Mouse (Mus musculus) embryonic facial prominence, embryonic 10.5 days (tissue): ENCODE results near the gene Tcp11l2. TPM values are rescaled to one million over a fixed set of nuclear protein-coding genes. Genes with fewer than 3 reads are reported as not detected.

ENCODE experiments used
- DNase-seq: peaks from one replicate; pipeline ENCODE4 v3.0.0-alpha.2; 2017; ENCODE audit warnings: low spot score
- H3K27ac ChIP-seq: fragments of 300-500 bp; sonication (generic); replicated peaks from 2 replicates; pipeline ENCODE4 v1.5.1; 2016; ENCODE audit warnings: mild to moderate bottlenecking
- H3K27me3 ChIP-seq: fragments of 300-500 bp; sonication (generic); replicated peaks from 2 replicates; pipeline ENCODE4 v1.6.1; 2016; ENCODE audit warnings: low read depth, mild to moderate bottlenecking; ENCODE audit not compliant: poor library complexity, severe bottlenecking
- H3K36me3 ChIP-seq: fragments of 300-500 bp; sonication (generic); replicated peaks from 2 replicates; pipeline ENCODE4 v1.6.1; 2016; ENCODE audit warnings: mild to moderate bottlenecking, moderate library complexity
- H3K4me1 ChIP-seq: fragments of 300-500 bp; sonication (generic); 2 replicates; pipeline ENCODE4 v1.6.1; 2016
- H3K4me3 ChIP-seq: fragments of 300-500 bp; sonication (generic); 2 replicates; pipeline ENCODE4 v1.5.1; 2016; ENCODE audit warnings: mild to moderate bottlenecking, moderate library complexity
- H3K9me3 ChIP-seq: fragments of 300-500 bp; sonication (generic); 2 replicates; pipeline ENCODE4 v1.6.1; 2016; ENCODE audit warnings: mild to moderate bottlenecking
- WGBS: fragments of 180-500 bp; shearing (Covaris S2); methylation state at CpG from one replicate; pipeline ENCODE4 v1.1.7; 2016; 5-methylcytosine and 5-hydroxymethylcytosine counted together
- polyA plus RNA-seq: library from polyadenylated mRNA; unstranded; fragments of >200 nt; fragmentation: Nextera tagmentation; extraction: Ambion mirVana; gene quantifications from 2 replicates; pipeline ENCODE4 v1.2.1, GENCODE M21; 2016

Tcp11l2 gene
- 3.2 and 3.6 TPM in 2 replicates for polyA plus RNA-seq

DNA sequence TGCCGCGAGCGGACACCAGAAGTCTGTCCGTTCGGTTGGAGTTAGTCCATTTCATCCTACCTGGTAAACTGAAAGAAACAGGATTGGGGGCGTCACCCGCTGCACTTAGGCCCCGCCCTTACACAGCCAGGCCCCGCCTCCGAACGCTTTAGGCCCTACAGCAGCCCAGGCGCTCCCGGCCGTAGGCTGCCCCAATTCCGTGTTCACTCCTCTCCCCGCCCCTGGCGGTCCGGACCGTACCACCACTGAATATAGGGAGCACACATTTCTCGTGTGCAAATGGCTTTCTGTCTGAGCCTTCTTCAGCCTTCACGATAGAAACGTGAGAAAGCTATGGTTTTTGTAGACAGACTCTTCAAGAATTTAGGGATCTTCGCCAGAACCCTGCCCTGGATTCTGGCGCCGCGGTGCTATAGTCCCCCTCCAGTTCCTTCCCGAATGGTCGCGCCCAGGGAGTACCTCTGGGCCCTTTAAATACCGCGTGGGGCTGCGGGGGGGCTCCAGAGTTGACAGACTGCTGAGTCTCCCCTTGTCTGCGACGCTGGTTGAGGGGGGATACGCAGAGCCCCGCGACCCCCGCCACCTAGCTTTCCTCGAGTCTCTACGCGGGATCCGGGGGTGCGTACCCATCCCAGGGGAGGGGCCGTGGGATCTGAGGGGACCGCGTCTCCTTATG is at the start of gene Tcp11l2:
TSS of gene Tcp11l2 (plus strand) at position 232 of the 676 bp plus-strand sequence.
- no peaks in the 10 kb centered on the region for H3K36me3 ChIP-seq
- H3K4me1 ChIP-seq: peaks cover 17% of the 10 kb centered on the region
- under 1% methylated on average over 46 of the region's 46 CpGs for WGBS
- peak; percentile 93 for DNase-seq
- H3K27me3 ChIP-seq: peaks cover 26% of the 10 kb centered on the region
- peak within 1 kb of the TSS; percentile 95 for H3K27ac ChIP-seq
- H3K9me3 ChIP-seq: no peaks in the 10 kb centered on the region
- peak within 1 kb of the TSS; percentile 90 for H3K4me3 ChIP-seq

DNA sequence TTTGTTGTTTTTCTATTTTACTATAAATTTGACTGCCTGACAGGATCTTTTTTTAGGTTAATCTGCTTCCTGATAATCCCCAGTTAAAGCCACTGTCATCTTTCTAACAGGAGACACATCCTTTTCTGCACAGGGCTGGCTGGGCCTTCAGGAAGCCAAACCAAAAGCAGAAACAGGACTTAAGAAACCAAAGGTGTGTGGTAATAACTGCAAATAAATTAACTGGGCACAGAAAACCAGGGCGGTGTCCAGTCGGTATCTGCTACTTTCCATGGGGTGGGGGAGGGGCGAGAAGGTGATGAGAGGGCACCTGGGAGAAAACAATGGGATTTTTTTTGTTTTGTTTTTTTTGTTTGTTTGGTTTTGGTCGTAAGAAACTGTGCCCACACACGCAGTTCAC is 49.4 kb upstream of the Tcp11l2 start:
- Histone ChIP-seq H3K27ac (no peak overlapping the region), H3K27me3 (no peaks in the 10 kb centered on the region), H3K36me3 (peaks cover 96% of the 10 kb centered on the region), H3K4me3 (no peak overlapping the region), H3K4me1 (peaks cover 34% of the 10 kb centered on the region), H3K9me3 (no peaks in the 10 kb centered on the region)
- DNase-seq: no peak
- whole genome bisulfite sequencing: 79% methylated on average over 5 of the region's 5 CpGs

DNA sequence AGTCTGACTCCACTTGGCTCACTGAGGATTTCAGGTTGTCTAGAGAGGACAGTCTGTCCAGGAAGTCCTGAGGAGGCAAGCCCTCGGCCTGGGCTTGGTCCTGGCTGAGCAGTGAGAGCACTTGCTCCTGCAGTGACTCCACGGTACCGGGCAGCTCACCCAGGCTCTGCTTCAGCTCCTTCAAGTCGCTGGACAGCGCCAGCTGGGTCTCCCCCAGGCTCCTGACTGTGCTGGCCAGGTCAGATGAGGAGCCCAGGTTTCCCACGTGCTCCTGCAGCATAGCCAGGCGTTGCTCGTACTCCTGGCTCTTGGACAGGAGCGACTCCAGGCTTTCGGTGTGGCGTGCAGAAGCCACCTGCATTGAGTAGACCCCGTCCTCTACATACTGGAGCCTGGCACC is 48.8 kb upstream of the Tcp11l2 start:
- H3K36me3 ChIP-seq: peaks cover 93% of the 10 kb centered on the region

DNA sequence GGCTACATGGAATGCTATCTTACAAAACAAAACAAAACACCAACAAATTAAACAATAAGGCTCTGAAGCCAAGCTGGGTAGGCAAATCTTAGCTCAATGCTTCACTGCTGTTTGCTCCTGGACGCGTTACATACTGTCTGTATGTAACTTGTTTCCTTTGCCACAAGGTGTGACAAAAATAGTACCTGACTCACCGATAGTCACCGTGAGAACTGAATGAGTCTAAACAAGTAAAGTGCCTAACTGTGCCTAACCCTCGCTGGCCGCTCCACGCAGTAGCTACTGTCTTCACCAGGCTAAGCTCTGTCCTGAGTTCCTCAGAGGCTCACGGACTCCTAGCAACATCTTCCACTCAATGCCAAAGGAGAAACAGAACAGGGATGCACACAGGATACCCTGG is 46.0 kb upstream of the Tcp11l2 start:
- DNase-seq: no peak
- 0 out of 2 replicates have a peak overlapping the region, but pooled peaks have one; percentile 10 for H3K27ac ChIP-seq
- H3K4me3 ChIP-seq: peak overlapping the region; percentile 95; the same call in 1 of the 2 replicates
- H3K36me3 ChIP-seq: peaks cover 67% of the 10 kb centered on the region
- H3K9me3 ChIP-seq: no peaks in the 10 kb centered on the region
- H3K27me3 ChIP-seq: no peaks in the 10 kb centered on the region
- peaks cover 53% of the 10 kb centered on the region for H3K4me1 ChIP-seq
- WGBS: 94% methylated on average over 8 of the region's 8 CpGs

More for the DNA sequence above, 48.8 kb upstream of the Tcp11l2 start:
- H3K27ac ChIP-seq: no peak overlapping the region
- H3K4me3 ChIP-seq: no peak overlapping the region
- H3K4me1 ChIP-seq: peaks cover 40% of the 10 kb centered on the region
- no peak for DNase-seq
- no peaks in the 10 kb centered on the region for H3K9me3 ChIP-seq
- H3K27me3 ChIP-seq: no peaks in the 10 kb centered on the region
- WGBS: 81% methylated on average over 12 of the region's 12 CpGs

DNA sequence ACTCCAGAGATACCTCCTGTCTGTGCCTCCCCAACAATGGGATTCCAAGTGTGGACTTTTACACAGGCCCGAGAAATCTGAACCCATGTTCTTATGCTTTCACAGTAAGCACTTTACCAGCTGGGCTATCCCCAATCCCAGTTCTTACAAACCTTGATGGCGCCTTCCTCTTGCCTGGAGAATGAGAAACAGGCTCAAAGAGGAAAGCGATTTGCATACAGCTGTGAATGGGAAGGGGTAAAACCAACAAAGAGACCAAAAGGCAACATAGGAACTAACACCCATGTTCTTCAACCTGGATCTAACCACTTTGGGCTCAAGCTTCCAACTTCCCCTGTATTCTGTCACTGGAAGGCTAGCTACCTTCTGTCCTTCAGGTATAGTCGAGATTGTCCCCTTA is 44.9 kb upstream of the Tcp11l2 start:
- Histone ChIP-seq H3K4me1 (peaks cover 51% of the 10 kb centered on the region), H3K36me3 (peaks cover 55% of the 10 kb centered on the region)
- 87% methylated on average over 4 of the region's 4 CpGs for WGBS

DNA sequence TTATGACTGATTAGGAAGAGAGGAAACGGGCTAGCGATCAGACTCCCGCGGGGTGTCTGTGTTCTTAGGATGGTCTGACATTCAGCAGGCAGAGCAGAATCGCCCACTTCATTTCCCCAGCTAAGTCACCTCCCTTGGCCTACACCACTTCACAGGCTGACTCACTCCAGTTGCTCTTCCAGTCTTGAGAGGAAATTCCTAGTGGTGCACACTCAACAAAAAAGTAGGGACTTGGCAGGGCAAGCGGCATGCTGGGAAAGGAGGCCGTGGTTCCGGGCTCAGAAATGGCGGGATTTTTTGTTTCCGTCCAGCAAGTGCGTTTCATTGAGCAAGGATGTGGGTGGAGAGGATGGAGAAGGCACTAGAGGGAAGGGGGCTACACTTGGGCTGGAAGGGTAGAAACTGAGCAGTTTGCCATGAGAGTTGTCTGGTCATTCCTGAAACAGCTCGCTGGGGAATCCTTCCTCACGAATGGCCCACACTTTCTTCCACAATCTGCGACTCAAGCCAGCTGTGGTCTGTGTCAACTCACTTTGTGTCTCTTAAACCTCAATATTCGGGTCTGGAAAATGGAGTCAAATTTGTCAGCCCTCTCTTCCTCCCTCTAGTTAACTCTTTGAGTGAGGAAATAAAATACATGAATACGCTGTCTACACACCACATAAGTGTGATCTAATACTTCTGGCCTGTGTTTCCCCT is 44.1 kb upstream of the Tcp11l2 start:
- Histone ChIP-seq H3K27ac (peak overlapping the region; percentile 99), H3K4me3 (peak overlapping the region; percentile 95), H3K4me1 (peaks cover 50% of the 10 kb centered on the region), H3K27me3 (no peaks in the 10 kb centered on the region), H3K36me3 (peaks cover 48% of the 10 kb centered on the region), H3K9me3 (no peaks in the 10 kb centered on the region)
- 81% methylated on average over 16 of the region's 16 CpGs for WGBS
- no peak for DNase-seq

More for the DNA sequence above, 44.9 kb upstream of the Tcp11l2 start:
- peak overlapping the region; percentile 60; the same call in 1 of the 2 replicates for H3K27ac ChIP-seq
- H3K4me3 ChIP-seq: peak overlapping the region; percentile 95
- no peaks in the 10 kb centered on the region for H3K9me3 ChIP-seq
- no peak for DNase-seq
- no peaks in the 10 kb centered on the region for H3K27me3 ChIP-seq

DNA sequence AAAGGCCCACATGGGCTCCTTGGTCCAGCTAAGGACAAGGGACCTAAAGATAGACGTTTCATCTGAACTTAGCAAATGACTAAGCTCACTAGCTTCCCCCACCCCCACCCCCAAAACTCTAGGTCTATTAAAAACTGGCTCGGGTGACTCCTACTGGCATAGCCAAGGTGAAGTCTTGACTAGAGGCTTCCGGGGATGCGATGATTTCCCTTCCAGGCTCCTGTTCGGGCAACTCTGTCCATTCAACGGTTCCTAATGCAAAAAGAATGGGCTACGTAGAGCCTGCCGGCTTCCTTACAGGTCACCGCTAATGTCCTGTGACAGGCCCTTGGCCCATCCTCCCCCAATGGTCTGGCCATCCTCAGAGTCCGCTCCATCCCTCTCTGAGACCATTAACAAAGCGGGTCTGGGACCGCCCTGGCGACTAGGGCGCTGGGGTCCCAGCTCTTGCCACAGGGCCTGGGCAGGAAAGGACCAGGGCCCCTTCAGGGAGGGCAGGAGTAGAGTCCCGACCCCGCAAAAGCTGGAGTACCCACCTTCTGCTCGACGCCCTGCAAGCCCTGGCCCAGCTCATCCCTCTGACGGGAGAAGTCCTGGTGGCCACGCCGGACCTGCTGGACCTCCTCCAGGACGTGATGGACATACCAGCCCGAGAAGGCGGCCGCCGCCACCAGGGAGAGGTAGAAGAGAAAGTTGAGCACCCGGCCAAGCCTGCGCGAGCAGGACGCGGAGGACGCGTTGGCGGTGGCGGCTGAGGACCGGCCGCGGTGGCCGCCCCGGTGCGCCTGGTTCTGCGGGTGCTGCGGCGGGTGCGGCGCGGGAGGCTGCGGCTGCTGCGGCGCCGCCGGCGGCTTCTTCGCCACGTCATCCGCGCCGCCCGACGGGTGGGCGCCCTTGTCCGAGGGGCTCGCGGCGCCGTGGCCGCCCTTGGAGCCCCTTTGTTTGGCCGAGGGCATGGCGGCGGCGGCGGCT is 43.2 kb upstream of the Tcp11l2 start:
- H3K4me1 ChIP-seq: peaks cover 50% of the 10 kb centered on the region
- H3K36me3 ChIP-seq: peaks cover 39% of the 10 kb centered on the region
- H3K27ac ChIP-seq: peak overlapping the region; percentile 99
- H3K4me3 ChIP-seq: peak overlapping the region; percentile 95
- no peaks in the 10 kb centered on the region for H3K27me3 ChIP-seq
- WGBS: under 1% methylated on average over 72 of the region's 72 CpGs
- H3K9me3 ChIP-seq: no peaks in the 10 kb centered on the region
- peak; percentile 73 for DNase-seq

DNA sequence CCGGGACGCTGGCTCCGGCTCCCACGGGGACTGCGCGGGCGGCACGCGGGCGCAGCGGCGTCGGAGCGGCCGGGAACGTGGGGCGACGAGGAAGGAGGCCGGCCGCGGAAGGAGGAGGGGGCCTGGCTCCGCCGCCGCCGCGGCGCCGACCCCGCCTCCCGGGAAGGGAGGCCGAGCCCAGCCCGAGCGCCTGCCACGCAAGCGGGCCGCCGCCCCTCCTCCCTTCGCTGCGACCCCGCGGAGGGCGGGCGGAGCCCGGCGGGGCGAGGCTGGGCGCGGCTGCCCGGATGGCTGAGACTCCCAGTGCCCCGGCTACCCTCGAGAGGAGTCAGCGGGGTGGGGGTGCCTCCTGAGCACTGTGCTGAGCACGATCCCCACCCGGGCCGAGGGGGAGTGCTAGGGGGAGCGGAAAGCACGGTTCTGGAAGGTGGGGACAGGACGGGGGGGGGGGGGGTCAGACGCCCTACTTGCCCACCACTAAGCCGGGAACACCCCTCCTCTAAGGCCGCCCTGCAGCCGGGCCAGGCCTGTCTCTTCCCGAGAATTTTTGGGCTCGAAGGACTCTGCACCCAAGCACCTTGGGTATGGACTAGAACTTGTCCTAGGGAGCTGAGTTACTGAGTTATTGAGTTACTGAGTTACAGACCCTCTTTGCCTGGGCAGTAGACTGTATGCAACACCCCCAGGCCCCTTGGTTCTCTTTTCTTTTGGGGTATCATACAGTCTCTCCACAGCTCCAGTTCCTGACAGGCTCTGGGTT is 42.3 kb upstream of the Tcp11l2 start, which contains the start of gene Ckap4:
TSS of gene Ckap4 (minus strand) at position 151 of the 760 bp plus-strand sequence.
- under 1% methylated on average over 63 of the region's 64 CpGs for WGBS
- Histone ChIP-seq H3K4me3 (peak within 1 kb of the TSS; percentile 95), H3K27me3 (no peaks in the 10 kb centered on the region), H3K9me3 (no peaks in the 10 kb centered on the region), H3K4me1 (peaks cover 43% of the 10 kb centered on the region), H3K27ac (peak within 1 kb of the TSS; percentile 99), H3K36me3 (peaks cover 30% of the 10 kb centered on the region)
- peak; percentile 88 for DNase-seq

DNA sequence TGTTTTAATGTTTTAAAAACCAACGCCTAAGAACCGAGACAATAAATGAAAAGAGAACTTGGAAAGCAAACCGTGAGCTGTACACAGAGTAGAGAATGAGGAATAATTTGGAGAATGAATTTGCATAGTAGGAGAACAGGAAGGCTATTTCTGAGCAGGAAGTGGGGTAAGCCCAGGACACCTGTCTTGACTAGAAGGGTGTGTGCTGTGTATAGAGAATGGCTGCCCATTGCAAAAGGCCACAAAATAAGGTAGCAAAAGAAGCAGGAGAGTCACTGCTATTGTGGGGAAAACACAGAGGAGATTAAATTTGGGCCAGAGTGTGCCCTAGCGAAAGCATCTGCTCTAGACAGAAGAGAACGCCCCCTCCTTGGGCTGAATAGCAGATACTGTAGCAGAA is 41.0 kb upstream of the Tcp11l2 start:
- Histone ChIP-seq H3K9me3 (no peaks in the 10 kb centered on the region), H3K27ac (no peak overlapping the region), H3K4me1 (peaks cover 34% of the 10 kb centered on the region), H3K4me3 (no peak overlapping the region), H3K36me3 (peaks cover 18% of the 10 kb centered on the region), H3K27me3 (no peaks in the 10 kb centered on the region)
- DNase-seq: no peak
- WGBS: 85% methylated on average over 5 of the region's 5 CpGs

DNA sequence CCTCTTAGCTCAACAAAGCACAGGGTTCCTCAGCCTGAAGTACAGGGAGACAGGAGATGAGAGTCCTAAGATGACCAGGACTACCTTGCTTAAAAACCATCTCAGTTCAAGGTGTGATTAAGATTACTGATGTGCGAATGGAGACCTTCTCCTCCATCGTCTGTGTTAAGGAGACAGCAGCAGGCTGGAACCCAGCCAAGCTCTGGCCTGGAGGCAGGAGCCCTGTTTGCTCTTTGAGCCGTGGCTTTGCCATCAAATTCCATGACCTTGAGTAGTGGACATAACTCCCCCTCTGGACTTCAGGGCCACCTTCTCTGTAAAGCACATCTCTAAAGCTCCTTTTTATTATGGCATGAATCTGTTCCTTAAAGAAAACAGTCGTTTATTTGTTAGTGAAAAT is 40.6 kb upstream of the Tcp11l2 start:
- Histone ChIP-seq H3K27ac (no peak overlapping the region), H3K36me3 (peaks cover 14% of the 10 kb centered on the region), H3K27me3 (no peaks in the 10 kb centered on the region), H3K4me3 (no peak overlapping the region), H3K4me1 (peaks cover 30% of the 10 kb centered on the region), H3K9me3 (no peaks in the 10 kb centered on the region)
- DNase-seq: no peak
- 70% methylated on average over 4 of the region's 4 CpGs for WGBS

DNA sequence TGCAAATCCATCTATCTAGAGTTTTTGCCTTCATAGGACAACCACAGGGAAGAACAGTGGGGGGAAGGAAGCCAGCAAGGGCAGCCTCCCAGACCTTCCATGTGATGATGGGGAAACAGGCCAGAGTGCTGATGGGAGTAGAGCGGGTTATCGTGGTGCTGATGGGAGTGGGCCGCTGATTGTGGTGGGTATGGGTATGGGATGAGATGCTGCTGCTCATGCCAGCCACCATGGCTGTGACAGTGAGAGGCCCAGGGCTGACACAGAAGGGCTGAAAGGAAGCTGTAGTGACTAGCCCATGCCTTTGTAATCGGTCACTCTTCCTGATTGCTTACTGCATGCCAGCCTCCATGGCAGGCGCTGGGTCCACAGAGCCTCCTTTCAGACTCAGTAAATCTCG is 36.8 kb upstream of the Tcp11l2 start:
- peaks cover 11% of the 10 kb centered on the region for H3K4me1 ChIP-seq
- no peaks in the 10 kb centered on the region for H3K9me3 ChIP-seq
- DNase-seq: no peak
- no peaks in the 10 kb centered on the region for H3K27me3 ChIP-seq
- no peak overlapping the region for H3K27ac ChIP-seq
- WGBS: 89% methylated on average over 6 of the region's 6 CpGs
- no peaks in the 10 kb centered on the region for H3K36me3 ChIP-seq
- H3K4me3 ChIP-seq: no peak overlapping the region
